Mouse (Mus musculus) layer of hippocampus, adult 2 months (tissue): ENCODE results near the gene Myo19. TPM values are rescaled to one million over a fixed set of nuclear protein-coding genes. Genes with fewer than 3 reads are reported as not detected.

Source experiments
- DNase-seq, 2 experiments: peaks; one replicate each; pipeline ENCODE4 v3.0.0; 2022; ENCODE audit warnings: low spot score in 2 of 2
- H3K27ac ChIP-seq: fragments of 200-600 bp; 2 replicates; pipeline ENCODE4 v1.8.1; 2022
- H3K4me3 ChIP-seq: fragments of 200-600 bp; 2 replicates; pipeline ENCODE4 v1.8.1; 2022; ENCODE audit warnings: mild to moderate bottlenecking
- CTCF ChIP-seq: fragments of 200-600 bp; conservative IDR thresholded peaks from 2 replicates; pipeline ENCODE4 v1.8.1; 2022; ENCODE audit warnings: antibody characterized with exemption, mild to moderate bottlenecking, moderate library complexity
- total RNA-seq, 2 experiments: library from RNA; stranded (reverse); gene quantifications; 2 replicates each; pipeline ENCODE4 v1.2.3; 2021

Gene Myo19
- total RNA-seq, 2 experiments from 2014 or later = 8.9 to 11.5 TPM

DNA sequence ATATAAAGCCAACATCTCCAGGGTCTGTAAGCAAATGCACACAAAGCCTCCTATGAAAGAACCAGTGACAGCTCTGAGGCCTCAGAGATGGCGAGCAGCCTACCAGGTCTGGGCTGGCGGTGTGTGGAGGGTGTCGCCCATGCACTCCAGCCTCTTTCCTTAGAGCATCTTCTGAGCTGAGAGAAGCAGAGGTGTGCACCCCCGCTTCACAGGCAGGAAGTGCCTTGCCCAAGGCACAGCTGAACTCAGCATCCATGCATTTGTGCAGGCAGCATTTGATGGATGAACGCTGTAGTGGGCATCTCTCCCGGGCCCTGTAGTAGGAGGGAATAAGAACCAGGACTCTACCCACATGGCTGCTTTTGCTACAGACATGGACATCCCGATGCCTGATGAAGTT lies 11.8 kb downstream of the Myo19 start:
- no peak for DNase-seq
- H3K27ac ChIP-seq = no peak overlapping the region
- H3K4me3 ChIP-seq = no peak overlapping the region
- no peak for TF ChIP-seq CTCF

DNA sequence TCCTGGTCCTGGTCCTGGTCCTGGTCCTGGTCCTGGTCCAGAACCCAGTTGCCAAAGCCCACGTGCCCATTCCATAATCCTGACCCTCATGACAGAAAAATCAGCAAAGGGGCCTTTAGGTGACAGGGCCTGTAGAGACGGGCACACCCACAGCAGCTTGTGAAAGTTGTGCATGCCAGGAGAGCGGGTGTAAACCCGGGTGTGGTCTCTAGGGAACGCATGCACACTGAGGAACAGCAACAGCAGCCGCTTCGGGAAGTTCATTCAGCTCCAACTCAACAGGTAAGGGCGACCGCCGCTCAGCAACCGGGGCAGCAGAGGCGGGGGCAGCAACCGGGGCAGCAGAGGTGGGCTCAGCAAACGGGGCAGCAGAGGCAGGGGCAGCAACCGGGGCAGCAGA lies 13.2 kb downstream of the Myo19 start:
- Histone ChIP-seq H3K27ac (no peak overlapping the region), H3K4me3 (no peak overlapping the region)
- TF ChIP-seq CTCF = no peak
- no peak for DNase-seq

DNA sequence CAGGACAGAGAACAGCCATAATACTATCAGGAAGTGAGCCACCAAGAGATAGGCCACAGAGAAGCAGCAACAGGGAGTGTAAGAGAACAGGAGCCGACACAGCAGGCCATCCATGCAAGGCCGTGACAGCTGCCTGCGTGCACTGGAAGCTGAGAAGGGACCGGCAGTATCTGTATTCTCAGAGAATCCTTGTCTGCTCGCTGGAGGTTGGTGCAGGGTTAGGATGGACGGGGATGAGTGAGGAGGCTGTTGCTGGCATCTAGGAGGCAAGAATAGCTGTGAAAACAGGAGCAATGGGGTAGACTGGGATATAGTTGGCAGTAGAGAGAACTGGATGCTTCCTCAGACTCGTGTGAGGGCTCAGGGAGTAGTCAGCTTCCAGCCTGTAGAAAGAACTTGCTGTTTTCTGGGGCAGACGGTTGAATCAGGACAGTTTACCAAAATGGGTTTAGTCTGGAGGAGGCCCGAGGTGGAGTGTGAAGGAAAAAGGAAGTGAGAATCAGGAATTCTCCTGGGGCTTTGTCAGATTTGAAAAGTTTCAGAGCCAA lies 24.7 kb downstream of the Myo19 start:
- TF ChIP-seq CTCF = no peak
- Histone ChIP-seq H3K4me3 (no peak overlapping the region), H3K27ac (no peak overlapping the region)
- DNase-seq = no peak

DNA sequence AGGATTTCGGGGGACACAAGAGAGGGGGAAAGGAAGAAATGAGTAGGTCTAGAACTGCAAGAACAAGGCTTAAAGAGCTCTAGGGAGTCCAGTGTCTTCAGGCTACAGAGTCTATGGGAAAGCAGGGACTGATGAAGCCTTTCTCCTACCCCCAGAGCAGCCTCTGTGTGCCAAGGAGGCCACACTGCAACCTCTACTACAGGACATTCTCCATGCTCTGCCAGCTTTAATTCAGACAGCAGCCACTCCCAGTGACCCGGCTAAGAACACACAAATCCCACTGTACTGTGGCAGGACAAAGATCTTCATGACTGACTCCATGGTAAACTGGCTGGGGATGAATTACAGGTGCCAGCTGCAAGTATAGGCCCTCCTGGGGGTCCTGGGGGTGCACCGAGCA lies 27.1 kb downstream of the Myo19 start:
- TF ChIP-seq CTCF = no peak
- Histone ChIP-seq H3K27ac (no peak overlapping the region), H3K4me3 (no peak overlapping the region)
- no peak for DNase-seq

DNA sequence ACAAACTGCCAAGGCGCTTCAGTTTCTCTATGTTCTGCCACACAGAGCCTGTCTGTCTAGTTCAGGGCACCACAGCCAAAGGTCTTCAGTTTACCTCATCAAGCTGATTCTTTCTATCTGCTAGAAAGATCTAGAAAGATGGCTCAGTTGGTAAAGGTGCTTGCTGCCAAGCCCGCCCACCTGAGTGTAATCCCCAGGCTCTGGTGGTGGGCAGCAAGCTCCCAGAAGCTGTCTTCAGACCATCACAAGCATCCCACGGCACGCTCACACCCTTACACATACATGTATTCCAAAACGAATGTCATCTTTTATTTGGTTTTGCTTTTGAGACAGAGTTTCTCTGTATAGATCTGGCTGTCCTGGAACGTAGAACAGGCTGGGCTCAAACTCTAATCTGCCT lies 28.5 kb downstream of the Myo19 start:
- no peak for TF ChIP-seq CTCF
- no peak for DNase-seq
- Histone ChIP-seq H3K4me3 (no peak overlapping the region), H3K27ac (no peak overlapping the region)

DNA sequence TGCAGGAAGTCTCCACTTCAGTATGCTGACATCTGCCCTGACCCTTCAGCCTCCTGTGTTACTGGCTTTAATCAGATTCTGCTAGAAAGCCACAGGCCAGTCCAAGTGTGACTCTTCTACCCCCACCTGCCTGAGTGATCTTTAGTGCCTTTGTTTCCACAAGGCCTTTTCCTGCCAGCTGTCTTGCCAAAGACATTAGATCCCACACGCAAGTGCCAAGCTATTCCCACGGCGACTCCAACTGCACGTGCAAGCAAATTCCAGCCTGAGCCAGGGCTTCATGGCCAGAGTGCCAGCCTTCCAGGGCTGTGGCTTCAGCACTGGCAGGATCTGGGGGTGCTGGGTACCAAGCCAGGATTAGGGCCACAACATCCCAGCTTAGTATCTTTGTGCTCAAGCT lies 30.5 kb downstream of the Myo19 start:
- no peak for TF ChIP-seq CTCF
- no peak for DNase-seq
- Histone ChIP-seq H3K4me3 (no peak overlapping the region), H3K27ac (no peak overlapping the region)

DNA sequence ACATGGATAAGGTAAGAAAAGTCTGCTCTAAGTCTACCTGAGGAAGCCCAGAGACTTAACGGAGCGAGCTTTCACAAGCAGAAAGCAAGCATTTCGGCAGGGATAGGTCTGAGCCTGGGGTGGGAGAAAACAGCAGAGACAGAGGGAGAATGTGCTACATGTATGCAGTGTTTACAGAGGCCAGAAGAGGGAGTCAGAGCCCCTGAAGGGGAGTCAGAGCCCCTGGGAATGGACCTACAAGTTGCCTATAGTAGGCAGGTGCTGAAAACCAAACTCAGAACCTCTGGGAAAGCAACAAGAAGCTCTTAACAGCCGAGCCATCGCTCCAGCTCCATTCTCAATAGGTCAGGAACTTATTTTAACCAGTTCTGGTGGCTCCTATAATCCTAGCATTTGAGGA lies 34.7 kb downstream of the Myo19 start:
- TF ChIP-seq CTCF = peak; percentile 46
- H3K4me3 ChIP-seq = no peak overlapping the region
- no peak overlapping the region for H3K27ac ChIP-seq
- no peak for DNase-seq

DNA sequence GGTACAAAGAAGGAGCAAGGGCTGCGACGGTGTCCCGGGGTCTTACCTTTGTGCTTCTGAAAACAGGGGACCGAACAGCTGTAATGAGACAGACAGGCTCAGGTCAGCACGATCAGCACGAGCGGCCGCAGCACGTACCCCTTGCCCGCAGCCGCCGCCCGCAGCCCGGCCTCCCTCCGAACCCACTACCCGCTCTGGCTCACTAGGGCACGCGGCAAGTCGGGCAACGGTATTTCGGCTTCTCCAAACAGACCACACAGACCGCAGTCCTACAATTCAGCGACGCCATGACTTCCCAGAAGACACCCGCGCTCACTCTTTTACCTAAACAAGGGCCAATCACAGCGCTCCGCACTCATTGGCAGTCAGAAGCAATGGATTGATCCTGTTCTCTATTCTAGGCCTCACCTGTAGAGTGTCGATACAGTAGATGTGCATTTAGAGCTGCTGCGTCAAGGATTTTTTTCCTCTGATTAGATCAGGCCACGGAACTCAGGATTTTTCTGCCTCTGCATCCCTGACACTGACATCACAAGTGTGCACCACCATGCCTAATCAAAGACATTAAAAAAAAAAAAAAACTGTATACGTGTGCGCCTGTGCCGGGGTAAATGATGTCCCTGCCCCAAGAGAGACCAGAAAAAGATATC lies 36.2 kb downstream of the Myo19 start, which contains the start of gene Znhit3:
Gene Znhit3 (minus strand): TSS at position 314 of the 650 bp plus-strand sequence.
- H3K27ac ChIP-seq = peak within 1 kb of the TSS; percentile 78
- TF ChIP-seq CTCF = peak; percentile 44
- peak within 1 kb of the TSS; percentile 91 for H3K4me3 ChIP-seq
- DNase-seq = peak; percentile 85 to 91

DNA sequence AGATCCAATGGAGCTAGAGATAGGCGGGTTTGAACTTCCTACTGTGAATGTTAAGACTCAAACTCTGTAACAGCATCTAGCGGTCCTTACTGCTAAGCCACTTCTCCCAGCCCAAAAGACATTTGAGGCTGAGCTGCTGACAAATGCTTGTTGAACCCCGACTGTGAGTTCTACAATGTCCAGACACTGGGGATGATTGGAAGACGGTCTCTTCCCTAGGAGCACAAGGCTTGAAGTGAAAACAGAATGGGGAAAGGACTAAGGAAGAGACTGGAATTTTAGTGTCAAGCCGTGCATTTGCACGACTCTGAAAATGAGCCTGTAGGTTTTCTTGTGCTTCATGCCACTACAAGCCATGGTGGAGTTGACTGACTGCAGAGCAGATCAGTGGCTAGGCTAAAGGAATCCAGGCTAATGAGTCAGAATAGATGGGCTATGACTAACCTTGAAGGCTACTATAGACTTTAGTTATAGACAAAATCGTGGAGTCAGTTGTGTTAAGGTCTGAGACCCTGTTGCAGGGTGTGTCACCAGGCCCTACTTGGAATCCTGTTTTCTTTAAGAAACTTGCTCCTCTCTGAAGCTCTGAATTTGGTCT lies 36.9 kb downstream of the Myo19 start:
- DNase-seq = no peak
- H3K4me3 ChIP-seq = peak overlapping the region; percentile 91
- H3K27ac ChIP-seq = peak overlapping the region; percentile 78
- no peak for TF ChIP-seq CTCF

DNA sequence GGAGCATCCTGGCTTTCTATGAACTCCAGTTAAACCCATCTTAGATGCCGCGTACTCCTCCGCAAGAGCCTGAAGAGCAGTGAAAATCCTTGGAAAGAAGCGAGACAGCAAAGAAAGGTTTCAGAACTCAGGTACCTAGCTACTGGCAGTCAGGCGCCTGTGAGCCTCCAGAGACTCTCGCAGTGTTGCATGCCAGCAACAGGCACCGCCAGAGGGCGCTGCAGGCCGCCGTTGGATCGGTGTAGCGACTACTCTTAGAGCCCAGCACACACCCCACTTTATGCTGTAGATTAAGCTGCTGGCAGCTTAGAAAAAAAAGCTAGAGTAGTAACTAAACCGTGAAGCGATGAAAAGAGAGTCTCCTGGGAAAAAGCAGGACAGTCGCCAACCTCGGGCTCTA lies 38.5 kb downstream of the Myo19 start:
- peak overlapping the region; percentile 14; the same call in 1 of the 2 replicates for H3K4me3 ChIP-seq
- peak; percentile 72 to 94 for DNase-seq
- peak; percentile 100 for TF ChIP-seq CTCF

DNA sequence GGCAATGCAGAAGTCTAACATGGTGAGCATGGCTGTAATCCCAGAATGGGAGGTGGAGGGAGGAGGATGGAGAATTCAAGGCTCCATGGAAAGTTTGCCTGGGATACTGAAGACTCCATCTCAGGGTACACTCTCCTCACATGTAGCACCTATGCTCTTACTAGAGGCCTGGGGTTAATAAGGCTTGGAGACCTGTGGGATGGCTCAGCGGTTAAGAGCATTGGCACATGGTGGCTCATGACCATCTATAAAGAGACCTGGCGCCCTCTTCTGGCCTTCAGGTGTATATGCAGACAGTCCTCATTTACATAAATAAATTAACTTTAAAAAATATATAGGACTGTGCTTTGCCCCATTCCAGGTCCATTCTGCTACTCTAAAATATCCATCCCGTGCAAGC lies 39.3 kb downstream of the Myo19 start:
- no peak overlapping the region for H3K4me3 ChIP-seq
- TF ChIP-seq CTCF = peak; percentile 78
- no peak for DNase-seq

More for the DNA sequence above, 38.5 kb downstream of the Myo19 start:
- no peak overlapping the region for H3K27ac ChIP-seq

DNA sequence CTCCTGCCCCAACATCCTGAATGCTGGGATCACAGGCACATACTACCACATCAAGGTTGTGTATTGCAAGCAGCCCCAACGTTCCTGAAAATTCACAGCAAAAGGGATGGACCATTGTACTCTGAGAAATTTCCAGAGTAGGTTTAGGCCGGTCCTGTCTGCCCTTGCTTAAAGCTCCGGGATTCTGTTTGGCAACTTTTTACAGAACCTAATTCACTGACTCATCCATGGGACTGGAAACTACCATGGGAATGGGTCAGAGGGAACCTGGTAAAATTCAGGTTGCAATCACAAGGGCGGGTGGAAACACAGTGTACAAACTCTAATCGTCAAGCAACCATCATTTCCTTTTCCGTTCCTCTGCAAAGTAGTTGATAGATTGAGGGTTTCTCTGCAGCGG lies 40.0 kb downstream of the Myo19 start:
- no peak overlapping the region for H3K27ac ChIP-seq
- no peak for DNase-seq
- no peak for TF ChIP-seq CTCF
- no peak overlapping the region for H3K4me3 ChIP-seq

More for the DNA sequence above, 39.3 kb downstream of the Myo19 start:
- H3K27ac ChIP-seq = no peak overlapping the region

DNA sequence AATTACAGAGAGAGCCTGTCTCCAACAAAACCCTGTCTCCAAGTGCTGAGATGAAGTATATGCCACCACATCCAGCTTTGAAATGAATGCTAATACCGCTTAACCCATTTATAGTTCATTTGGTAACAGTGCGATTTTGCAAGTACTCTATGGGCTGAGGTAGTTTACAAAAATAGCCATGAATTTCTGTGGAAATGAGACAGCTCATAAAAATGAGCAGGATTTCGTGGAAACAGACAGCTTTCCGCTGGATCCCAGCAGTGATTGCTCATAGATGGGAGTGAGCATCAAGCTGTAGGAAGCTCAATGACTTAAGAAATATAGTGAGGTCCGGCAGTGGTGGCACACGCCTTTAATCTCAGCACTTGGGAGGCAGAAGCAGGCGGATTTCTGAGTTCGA lies 41.0 kb downstream of the Myo19 start:
- DNase-seq = peak in 1 of 2 experiments; percentile 42
- TF ChIP-seq CTCF = no peak
- no peak overlapping the region for H3K4me3 ChIP-seq
- H3K27ac ChIP-seq = peak overlapping the region; percentile 48; the same call in 1 of the 2 replicates

DNA sequence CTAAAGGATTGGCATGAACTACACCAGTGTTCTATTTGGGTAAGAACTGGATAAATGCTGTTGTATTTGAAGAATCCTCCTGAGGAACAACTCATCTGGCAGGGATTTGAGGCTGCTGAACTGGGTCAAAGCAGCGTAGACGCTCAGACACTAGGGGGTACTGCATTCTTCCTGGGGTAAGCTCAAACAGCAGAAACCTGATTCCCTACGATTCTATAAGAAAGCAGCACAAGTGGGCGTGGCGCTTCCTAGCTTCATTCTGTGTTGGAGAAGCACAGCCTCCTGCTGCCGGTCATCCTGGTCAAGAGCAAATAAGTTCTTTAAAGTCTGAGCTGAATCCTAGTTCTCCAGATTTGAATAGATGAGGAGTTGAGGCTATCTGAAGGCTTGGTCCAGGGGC lies 52.3 kb downstream of the Myo19 start:
- Histone ChIP-seq H3K4me3 (no peak overlapping the region), H3K27ac (no peak overlapping the region)
- TF ChIP-seq CTCF = peak; percentile 31
- DNase-seq = no peak
